Mouse (Mus musculus) cerebellum, adult (tissue): Measurements from ENCODE around the gene Dclre1a.
A peak's percentile ranks its signal among the peaks of the same experiment; 100 is the strongest.

Experiments used
- ATAC-seq: cut with Nextera tagmentation; 2 replicates; pipeline ENCODE4 v1.9.2; 2017; ENCODE audit warnings: mild to moderate bottlenecking, moderate library complexity, mixed read lengths; ENCODE audit not compliant: insufficient number of reproducible peaks, low FRiP score, low TSS enrichment

The Dclre1a gene

GRCm38 (mm10) chr19:56547456-56548229 lies at the start of gene Dclre1a:
TSS of gene Dclre1a (minus strand) at chr19:56548222.
- peak; percentile 53 for ATAC-seq

GRCm38 (mm10) chr19:56592472-56592871 lies 44.5 kb upstream of the Dclre1a start:
- no peak for ATAC-seq

GRCm38 (mm10) chr19:56590250-56590649 lies 42.2 kb upstream of the Dclre1a start:
- ATAC-seq: no peak

GRCm38 (mm10) chr19:56589455-56589854 lies 41.4 kb upstream of the Dclre1a start:
- ATAC-seq: no peak

GRCm38 (mm10) chr19:56589008-56589407 lies 41.0 kb upstream of the Dclre1a start:
- ATAC-seq: no peak

- peak; percentile 68 for ATAC-seq
Observed at GRCm38 (mm10) chr19:56588205-56588626, 40.2 kb upstream of the Dclre1a start.

- ATAC-seq: no peak
Observed at GRCm38 (mm10) chr19:56586320-56586719, 38.3 kb upstream of the Dclre1a start.

GRCm38 (mm10) chr19:56584288-56584687 lies 36.3 kb upstream of the Dclre1a start:
- no peak for ATAC-seq

- ATAC-seq: no peak
Observed at GRCm38 (mm10) chr19:56583785-56584184, 35.8 kb upstream of the Dclre1a start.

- ATAC-seq: no peak
Observed at GRCm38 (mm10) chr19:56581981-56582380, 34.0 kb upstream of the Dclre1a start.

GRCm38 (mm10) chr19:56577801-56578200 lies 29.8 kb upstream of the Dclre1a start:
- ATAC-seq: no peak

- no peak for ATAC-seq
Observed at GRCm38 (mm10) chr19:56573184-56573583, 25.2 kb upstream of the Dclre1a start.

GRCm38 (mm10) chr19:56571913-56572312 lies 23.9 kb upstream of the Dclre1a start:
- ATAC-seq: no peak

GRCm38 (mm10) chr19:56571234-56571633 lies 23.2 kb upstream of the Dclre1a start:
- ATAC-seq: no peak

GRCm38 (mm10) chr19:56570781-56571180 lies 22.8 kb upstream of the Dclre1a start:
- no peak for ATAC-seq

GRCm38 (mm10) chr19:56566940-56567339 lies 18.9 kb upstream of the Dclre1a start:
- ATAC-seq: no peak

GRCm38 (mm10) chr19:56566041-56566440 lies 18.0 kb upstream of the Dclre1a start:
- ATAC-seq: no peak

GRCm38 (mm10) chr19:56565358-56565757 lies 17.3 kb upstream of the Dclre1a start:
- no peak for ATAC-seq

GRCm38 (mm10) chr19:56563469-56563868 lies 15.4 kb upstream of the Dclre1a start:
- ATAC-seq: no peak

- no peak for ATAC-seq
Observed at GRCm38 (mm10) chr19:56562433-56563138, 14.6 kb upstream of the Dclre1a start.

- no peak for ATAC-seq
Observed at GRCm38 (mm10) chr19:56555972-56556371, 8.0 kb upstream of the Dclre1a start.

GRCm38 (mm10) chr19:56553177-56553576 lies 5.2 kb upstream of the Dclre1a start:
- ATAC-seq: no peak
